Mouse (Mus musculus): ENCODE measurements around the gene Lcat. TPM values are rescaled to one million over a fixed set of nuclear protein-coding genes. Genes with fewer than 3 reads are reported as not detected.

Lcat gene
- polyA plus RNA-seq, 1 experiment from 2014 or later, result 1.5 TPM

Small RNA genes lying within 50 kb of the gene (microRNA-seq; reads per million reads assigned to microRNA genes)
- not detected for gene Mir7074

Other genes with a start within 250 kb of the Lcat start
- 41.6 and 44.0 TPM in 2 replicates for gene Acd, start 242.3 kb downstream of the Lcat start, polyA plus RNA-seq (2015; fragmentation: Nextera tagmentation; extraction: Ambion mirVana)
- 11.6 and 11.9 TPM in 2 replicates for gene Pard6a, start 242.2 kb downstream of the Lcat start, polyA plus RNA-seq (2015; fragmentation: Nextera tagmentation; extraction: Ambion mirVana)
- not detected in 2 replicates for gene 4933405L10Rik, start 235.7 kb downstream of the Lcat start, polyA plus RNA-seq (2015; fragmentation: Nextera tagmentation; extraction: Ambion mirVana)
- gene Enkd1, start 235.2 kb downstream of the Lcat start, polyA plus RNA-seq (2015; fragmentation: Nextera tagmentation; extraction: Ambion mirVana), result 12.5 and 13.3 TPM in 2 replicates
- gene Gfod2, start 184.7 kb downstream of the Lcat start, polyA plus RNA-seq (2015; fragmentation: Nextera tagmentation; extraction: Ambion mirVana), result 9.6 and 12.1 TPM in 2 replicates
- gene Ranbp10, start 116.0 kb downstream of the Lcat start, polyA plus RNA-seq (2015; fragmentation: Nextera tagmentation; extraction: Ambion mirVana), result 9.2 and 9.8 TPM in 2 replicates
- 0.19 TPM in 1 of 2 replicates, not detected in the other for gene Tsnaxip1, start 115.7 kb downstream of the Lcat start, polyA plus RNA-seq (2015; fragmentation: Nextera tagmentation; extraction: Ambion mirVana)
- gene Cenpt, start 90.1 kb downstream of the Lcat start, polyA plus RNA-seq (2015; fragmentation: Nextera tagmentation; extraction: Ambion mirVana), result 37.1 and 40.5 TPM in 2 replicates
- 44.8 and 47.1 TPM in 2 replicates for gene Thap11, start 88.2 kb downstream of the Lcat start, polyA plus RNA-seq (2015; fragmentation: Nextera tagmentation; extraction: Ambion mirVana)
- gene Nutf2, start 82.8 kb downstream of the Lcat start, polyA plus RNA-seq (2015; fragmentation: Nextera tagmentation; extraction: Ambion mirVana), result 177 and 212 TPM in 2 replicates
- gene Edc4, start 62.5 kb downstream of the Lcat start, polyA plus RNA-seq (2015; fragmentation: Nextera tagmentation; extraction: Ambion mirVana), result 28.9 and 30.6 TPM in 2 replicates
- 0.52 and 0.88 TPM in 2 replicates for gene Nrn1l, start 49.8 kb downstream of the Lcat start, polyA plus RNA-seq (2015; fragmentation: Nextera tagmentation; extraction: Ambion mirVana)
- 23.6 and 24.6 TPM in 2 replicates for gene Pskh1, start 42.9 kb downstream of the Lcat start, polyA plus RNA-seq (2015; fragmentation: Nextera tagmentation; extraction: Ambion mirVana)
- 0.74 and 1.1 TPM in 2 replicates for gene Ctrl, start 9.5 kb downstream of the Lcat start, polyA plus RNA-seq (2015; fragmentation: Nextera tagmentation; extraction: Ambion mirVana)
- gene Psmb10, start 4.9 kb downstream of the Lcat start, polyA plus RNA-seq (2015; fragmentation: Nextera tagmentation; extraction: Ambion mirVana), result 51.9 and 61.3 TPM in 2 replicates
- gene Slc12a4, start 22.7 kb upstream of the Lcat start, polyA plus RNA-seq (2015; fragmentation: Nextera tagmentation; extraction: Ambion mirVana), result 37.7 and 39.4 TPM in 2 replicates
- not detected in 2 replicates for gene Dpep3, start 36.0 kb upstream of the Lcat start, polyA plus RNA-seq (2015; fragmentation: Nextera tagmentation; extraction: Ambion mirVana)
- gene Dus2, start 48.0 kb upstream of the Lcat start, polyA plus RNA-seq (2015; fragmentation: Nextera tagmentation; extraction: Ambion mirVana), result 16.4 and 16.7 TPM in 2 replicates
- gene Dpep2nb, start 62.6 kb upstream of the Lcat start, polyA plus RNA-seq (2015; fragmentation: Nextera tagmentation; extraction: Ambion mirVana), result 0.22 and 0.35 TPM in 2 replicates
- gene Ddx28, start 68.5 kb upstream of the Lcat start, polyA plus RNA-seq (2015; fragmentation: Nextera tagmentation; extraction: Ambion mirVana), result 12.2 and 12.5 TPM in 2 replicates
- gene Nfatc3, start 115.5 kb upstream of the Lcat start, polyA plus RNA-seq (2015; fragmentation: Nextera tagmentation; extraction: Ambion mirVana), result 3.4 and 4.5 TPM in 2 replicates
- gene Esrp2, start 193.6 kb upstream of the Lcat start, polyA plus RNA-seq (2015; fragmentation: Nextera tagmentation; extraction: Ambion mirVana), result 1.7 and 2.4 TPM in 2 replicates
- gene Pla2g15, start 207.0 kb upstream of the Lcat start, polyA plus RNA-seq (2015; fragmentation: Nextera tagmentation; extraction: Ambion mirVana), result 8.4 and 9.5 TPM in 2 replicates
- 31.9 and 37.6 TPM in 2 replicates for gene Slc7a6, start 225.5 kb upstream of the Lcat start, polyA plus RNA-seq (2015; fragmentation: Nextera tagmentation; extraction: Ambion mirVana)

Data from heart, embryonic 13.5 days (tissue).